Comparison of ENCODE assay signal across 8 mouse cellular contexts in genomic region chr11:113683627-113683956, GRCm38 (mm10). TPM values are rescaled to one million over a fixed set of nuclear protein-coding genes. Genes with fewer than 3 reads are reported as not detected.
A peak's percentile ranks its signal among the peaks of the same experiment; 100 is the strongest.
DNase-seq lines count a peak whose midpoint lies in the region; ATAC-seq lines count a peak whose summit lies in the region.

No protein-coding gene starts in this region.

- no peaks in the 10 kb centered on the region for H3K27me3 ChIP-seq in heart, embryonic 15.5 days
- H3K27me3 ChIP-seq in hindbrain, embryonic 12.5 days = no peaks in the 10 kb centered on the region
- H3K27me3 ChIP-seq in midbrain, embryonic 11.5 days (ENCODE audit: control insufficient read depth, insufficient read depth, low read length) = no peaks in the 10 kb centered on the region

- H3K27ac ChIP-seq in heart, embryonic 15.5 days = peak overlapping the region; percentile 98
- peak overlapping the region; percentile 97 for H3K27ac ChIP-seq in hindbrain, embryonic 12.5 days
- H3K27ac ChIP-seq in midbrain, embryonic 11.5 days (ENCODE audit: low read depth, low read length) = peak overlapping the region; percentile 95

- WGBS in heart, embryonic 15.5 days = under 1% methylated on average over 37 of the region's 38 CpGs
- WGBS in hindbrain, embryonic 12.5 days = 0% methylated on average over 30 of the region's 38 CpGs
- WGBS in midbrain, embryonic 11.5 days = under 1% methylated on average over 26 of the region's 38 CpGs

- peaks cover 43% of the 10 kb centered on the region for H3K4me1 ChIP-seq in heart, embryonic 15.5 days (replicated peaks)
- H3K4me1 ChIP-seq in hindbrain, embryonic 12.5 days = peaks cover 43% of the 10 kb centered on the region
- peaks cover 26% of the 10 kb centered on the region for H3K4me1 ChIP-seq in midbrain, embryonic 11.5 days (ENCODE audit: control insufficient read depth, insufficient read depth, low read length)

- no peak; the same call in none of the 2 replicates for ATAC-seq in heart, embryonic 15.5 days (replicated peaks; ENCODE audit: insufficient number of reproducible peaks, insufficient read depth, low FRiP score, low read depth)
- peak; percentile 73 for ATAC-seq in hindbrain, embryonic 12.5 days (ENCODE audit: low FRiP score)
- ATAC-seq in midbrain, embryonic 11.5 days (ENCODE audit: low FRiP score) = no peak; the same call in 1 of the 2 replicates

- H3K9me3 ChIP-seq in heart, embryonic 15.5 days (replicated peaks) = no peaks in the 10 kb centered on the region
- no peaks in the 10 kb centered on the region for H3K9me3 ChIP-seq in hindbrain, embryonic 12.5 days (replicated peaks)
- H3K9me3 ChIP-seq in midbrain, embryonic 11.5 days (ENCODE audit: control insufficient read depth, low read length) = no peaks in the 10 kb centered on the region

- H3K4me2 ChIP-seq in heart, embryonic 15.5 days = peak overlapping the region; percentile 87
- H3K4me2 ChIP-seq in hindbrain, embryonic 12.5 days (replicated peaks) = peak overlapping the region; percentile 91
- H3K4me2 ChIP-seq in midbrain, embryonic 11.5 days = peak overlapping the region; percentile 89

- no peak for DNase-seq in heart, postnatal 10 days
- DNase-seq in adipocyte (ENCODE audit: low spot score) = peak; percentile 30
- DNase-seq in midbrain, embryonic 11.5 days (ENCODE audit: low spot score, missing footprints) = no peak
- no peak for DNase-seq in c-Kit-positive CD71-positive TER-119-positive erythroid progenitor cells, embryonic 14.5 days (ENCODE audit: low spot score)
- no peak for DNase-seq in adrenal gland, adult 2 months
- DNase-seq in right cerebral cortex, adult 18-20 months = no peak

- peak overlapping the region; percentile 98 for H3K4me3 ChIP-seq in heart, embryonic 15.5 days
- peak overlapping the region; percentile 98 for H3K4me3 ChIP-seq in hindbrain, embryonic 12.5 days
- H3K4me3 ChIP-seq in midbrain, embryonic 11.5 days (ENCODE audit: low read depth, low read length) = peak overlapping the region; percentile 90

- intact Hi-C loops in heart, postnatal 10 days (cut with DNase I) = loop anchor here (2.0 kb wide), 1 partner anchor 35 kb away; the partner anchor contains the start of gene Cog1

- peaks cover 5% of the 10 kb centered on the region for H3K36me3 ChIP-seq in heart, embryonic 15.5 days
- H3K36me3 ChIP-seq in hindbrain, embryonic 12.5 days = peaks cover 10% of the 10 kb centered on the region
- H3K36me3 ChIP-seq in midbrain, embryonic 11.5 days (ENCODE audit: control insufficient read depth, insufficient read depth, low read length) = peaks cover 4% of the 10 kb centered on the region; the same call in 1 of the 2 replicates

- peak overlapping the region; percentile 95 for H3K9ac ChIP-seq in heart, embryonic 15.5 days
- H3K9ac ChIP-seq in hindbrain, embryonic 12.5 days = peak overlapping the region; percentile 87
- peak overlapping the region; percentile 85 for H3K9ac ChIP-seq in midbrain, embryonic 11.5 days (ENCODE audit: low read length)

RNA-seq across cellular contexts. Expression of gene Fam104a, which starts 0.4 kb away (rescaled TPM):
- polyA plus RNA-seq in heart, embryonic 15.5 days (2015; fragmentation: Nextera tagmentation; extraction: Ambion mirVana) = 33.5 and 37.9 TPM in 2 replicates
- total RNA-seq in heart, postnatal 10 days (2021) = 10 to 100 TPM; 21.1 TPM
- 49.9 and 50.4 TPM in 2 replicates for polyA plus RNA-seq in hindbrain, embryonic 12.5 days (2016; fragmentation: Nextera tagmentation; extraction: Ambion mirVana)
- 50.9 and 54.6 TPM in 2 replicates for polyA plus RNA-seq in midbrain, embryonic 11.5 days (2014; fragmentation: Nextera tagmentation; extraction: Ambion mirVana)
- total RNA-seq in adrenal gland, adult 2 months (2021) = 10 to 100 TPM; 34.4 to 35.9 TPM
- 52.0 and 52.3 TPM in 2 replicates for polyA plus RNA-seq in adrenal gland, adult 2 months (2012; rRNA removed)

RNA-seq across cellular contexts. Expression of gene D11Wsu47e, which starts 0.6 kb away (rescaled TPM):
- polyA plus RNA-seq in heart, embryonic 15.5 days (2015; fragmentation: Nextera tagmentation; extraction: Ambion mirVana) = 13.8 and 16.9 TPM in 2 replicates
- total RNA-seq in heart, postnatal 10 days (2021) = 1 to 10 TPM; 7.1 to 8.4 TPM
- 23.8 and 25.9 TPM in 2 replicates for polyA plus RNA-seq in hindbrain, embryonic 12.5 days (2016; fragmentation: Nextera tagmentation; extraction: Ambion mirVana)
- 23.3 and 23.4 TPM in 2 replicates for polyA plus RNA-seq in midbrain, embryonic 11.5 days (2014; fragmentation: Nextera tagmentation; extraction: Ambion mirVana)
- total RNA-seq in adrenal gland, adult 2 months (2021) = 10 to 100 TPM; 13.4 to 17.8 TPM
- polyA plus RNA-seq in adrenal gland, adult 2 months (2012; rRNA removed) = 3.2 and 4.0 TPM in 2 replicates

RNA-seq across cellular contexts. Expression of gene Cpsf4l, which starts 26.2 kb away (rescaled TPM):
- polyA plus RNA-seq in heart, embryonic 15.5 days (2015; fragmentation: Nextera tagmentation; extraction: Ambion mirVana) = 0.74 and 5.1 TPM in 2 replicates
- not detected for total RNA-seq in heart, postnatal 10 days (2021)
- polyA plus RNA-seq in hindbrain, embryonic 12.5 days (2016; fragmentation: Nextera tagmentation; extraction: Ambion mirVana) = 0.15 and 0.31 TPM in 2 replicates
- 0.30 and 0.57 TPM in 2 replicates for polyA plus RNA-seq in midbrain, embryonic 11.5 days (2014; fragmentation: Nextera tagmentation; extraction: Ambion mirVana)
- 1 to 10 TPM in 1 of 2 experiments, under 1 TPM in 1; 0.46 to 1.2 TPM for total RNA-seq in adrenal gland, adult 2 months (2021)
- 0.09 TPM in 1 of 2 replicates, not detected in the other for polyA plus RNA-seq in adrenal gland, adult 2 months (2012; rRNA removed)

RNA-seq across cellular contexts. Expression of gene Slc39a11, which starts 33.7 kb away (rescaled TPM):
- polyA plus RNA-seq in heart, embryonic 15.5 days (2015; fragmentation: Nextera tagmentation; extraction: Ambion mirVana) = 13.4 and 17.9 TPM in 2 replicates
- total RNA-seq in heart, postnatal 10 days (2021) = 1 to 10 TPM; 6.2 to 8.1 TPM
- 32.3 and 33.5 TPM in 2 replicates for polyA plus RNA-seq in hindbrain, embryonic 12.5 days (2016; fragmentation: Nextera tagmentation; extraction: Ambion mirVana)
- 17.7 and 17.8 TPM in 2 replicates for polyA plus RNA-seq in midbrain, embryonic 11.5 days (2014; fragmentation: Nextera tagmentation; extraction: Ambion mirVana)
- 10 to 100 TPM; 22.9 to 34.4 TPM for total RNA-seq in adrenal gland, adult 2 months (2021)
- polyA plus RNA-seq in adrenal gland, adult 2 months (2012; rRNA removed) = 31.5 and 32.1 TPM in 2 replicates

RNA-seq across cellular contexts. Expression of gene Cog1, which starts 34.6 kb away (rescaled TPM):
- polyA plus RNA-seq in heart, embryonic 15.5 days (2015; fragmentation: Nextera tagmentation; extraction: Ambion mirVana) = 15.5 and 19.2 TPM in 2 replicates
- total RNA-seq in heart, postnatal 10 days (2021) = 10 to 100 TPM; 17.1 to 18.1 TPM
- 42.1 and 45.5 TPM in 2 replicates for polyA plus RNA-seq in hindbrain, embryonic 12.5 days (2016; fragmentation: Nextera tagmentation; extraction: Ambion mirVana)
- 30.0 and 30.1 TPM in 2 replicates for polyA plus RNA-seq in midbrain, embryonic 11.5 days (2014; fragmentation: Nextera tagmentation; extraction: Ambion mirVana)
- 10 to 100 TPM; 37.8 to 48.0 TPM for total RNA-seq in adrenal gland, adult 2 months (2021)
- 57.8 and 60.2 TPM in 2 replicates for polyA plus RNA-seq in adrenal gland, adult 2 months (2012; rRNA removed)
